Mouse (Mus musculus) bone marrow, adult 2 months (tissue): ENCODE data around the gene Aldh3b2.

Source experiments
- CTCF ChIP-seq: fragments of 200-500 bp; IDR thresholded peaks from 2 replicates; pipeline ENCODE4 v1.5.1; 2011; ENCODE audit warnings: low read length, control low read depth; ENCODE audit not compliant: control insufficient read depth, insufficient read depth
- POLR2A ChIP-seq: fragments of 200-500 bp; IDR thresholded peaks from 2 replicates; pipeline ENCODE4 v1.6.1; 2011; ENCODE audit warnings: low read depth, mild to moderate bottlenecking, control low read depth, low read length, borderline replicate concordance; ENCODE audit not compliant: control insufficient read depth

DNA sequence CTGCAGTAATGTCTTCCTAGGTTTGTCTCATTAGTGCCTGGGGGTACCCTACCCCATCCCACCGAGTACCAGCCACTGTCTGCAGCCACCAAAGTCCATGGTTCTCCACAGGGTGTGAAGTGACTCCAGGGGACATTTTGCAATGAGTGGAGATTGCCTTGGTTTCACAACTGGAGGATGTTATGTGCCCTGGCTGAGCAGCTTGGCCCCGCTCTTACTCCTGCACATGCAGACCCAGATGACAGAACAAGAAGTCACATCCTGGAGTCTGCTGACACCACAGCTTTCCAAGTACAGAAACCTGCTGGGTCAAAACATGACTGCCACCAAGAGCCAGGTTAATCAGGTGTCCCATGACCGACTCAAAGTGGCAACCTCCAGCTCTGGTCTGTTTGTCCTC lies 17.1 kb upstream of the Aldh3b2 start:
- TF ChIP-seq CTCF (no peak), POLR2A (no peak)
